Mouse (Mus musculus) mesoderm, embryonic 11.5 days (tissue): Measurements from ENCODE around the gene Vsig8.

Experiments used
- DNase-seq: peaks from one replicate; pipeline ENCODE4 v3.0.0-alpha.2; 2012; ENCODE audit warnings: low read depth, low spot score

Vsig8 gene

DNA sequence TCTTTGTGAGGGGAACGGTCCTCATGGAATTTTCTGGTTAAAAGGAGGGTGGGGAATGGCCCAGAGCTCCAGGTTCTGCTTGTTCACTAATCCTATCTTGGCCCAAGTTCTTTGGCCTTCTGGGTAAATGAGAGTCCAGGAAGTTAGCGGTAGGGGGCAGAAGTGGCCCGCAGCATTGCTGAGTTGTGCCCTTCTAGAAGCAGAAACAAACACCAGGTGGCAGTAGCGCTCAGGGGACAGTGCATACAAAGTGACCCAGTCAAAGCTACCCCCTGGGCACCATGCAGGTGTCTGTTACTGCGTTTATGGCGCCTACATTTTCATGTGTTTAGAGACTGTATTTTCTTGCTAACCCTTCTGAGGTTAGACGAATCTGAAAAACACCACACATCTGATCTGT, 27.0 kb upstream of the Vsig8 start:
- DNase-seq: peak; percentile 86

GRCm38 (mm10) chr1:172530544-172531220, 25.1 kb upstream of the Vsig8 start:
- peak; percentile 63 for DNase-seq

GRCm38 (mm10) chr1:172532551-172532950, 23.2 kb upstream of the Vsig8 start:
- DNase-seq: peak; percentile 55

- DNase-seq: no peak
Measured at GRCm38 (mm10) chr1:172535116-172535515, 20.6 kb upstream of the Vsig8 start.

GRCm38 (mm10) chr1:172539827-172540226, 15.9 kb upstream of the Vsig8 start:
- DNase-seq: no peak

GRCm38 (mm10) chr1:172540283-172540820, 15.4 kb upstream of the Vsig8 start:
- DNase-seq: no peak

DNA sequence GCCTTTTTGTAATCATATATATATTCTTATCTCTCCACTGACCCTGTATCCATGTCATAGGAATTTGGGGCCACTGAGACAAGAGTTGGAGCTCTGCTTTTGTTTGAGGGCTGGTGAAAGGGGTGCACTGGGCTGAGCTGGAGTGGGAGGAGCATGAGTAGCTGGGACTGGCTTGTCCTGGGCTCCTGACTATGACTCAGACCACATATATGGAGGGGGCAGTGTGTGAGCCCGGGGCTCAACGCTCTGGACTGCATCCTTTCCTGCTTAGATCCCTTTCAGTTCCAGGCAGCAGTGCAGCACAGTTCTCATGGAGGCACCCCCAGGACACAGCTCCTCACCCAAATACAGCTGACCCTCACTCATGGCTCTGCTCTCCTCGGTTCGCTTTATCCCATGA, 9.7 kb upstream of the Vsig8 start:
- no peak for DNase-seq

GRCm38 (mm10) chr1:172548501-172548900, 7.2 kb upstream of the Vsig8 start:
- DNase-seq: no peak

DNA sequence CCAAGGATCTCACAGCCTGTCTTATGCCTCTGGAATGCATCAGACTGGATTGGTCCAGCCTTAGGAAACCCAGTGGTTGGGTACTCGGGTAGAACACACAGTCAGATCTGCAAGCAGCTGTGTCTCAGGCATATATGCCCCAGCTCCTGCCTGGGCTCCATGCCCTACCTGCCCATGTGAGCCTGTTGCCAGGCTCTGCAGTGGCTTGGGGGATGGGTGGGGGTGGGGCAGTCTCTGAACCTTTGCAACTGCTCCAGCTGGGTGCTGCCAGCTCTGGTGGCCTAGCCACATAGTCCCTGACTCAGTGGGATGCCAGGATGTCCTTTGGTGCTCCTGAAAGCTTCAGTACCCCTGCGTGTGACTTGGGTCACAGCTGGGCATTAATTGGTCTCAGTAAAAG, 6.4 kb upstream of the Vsig8 start:
- no peak for DNase-seq

- DNase-seq: no peak
Measured at GRCm38 (mm10) chr1:172549717-172550116, 6.0 kb upstream of the Vsig8 start.

GRCm38 (mm10) chr1:172550551-172550951, 5.2 kb upstream of the Vsig8 start:
- no peak for DNase-seq

DNA sequence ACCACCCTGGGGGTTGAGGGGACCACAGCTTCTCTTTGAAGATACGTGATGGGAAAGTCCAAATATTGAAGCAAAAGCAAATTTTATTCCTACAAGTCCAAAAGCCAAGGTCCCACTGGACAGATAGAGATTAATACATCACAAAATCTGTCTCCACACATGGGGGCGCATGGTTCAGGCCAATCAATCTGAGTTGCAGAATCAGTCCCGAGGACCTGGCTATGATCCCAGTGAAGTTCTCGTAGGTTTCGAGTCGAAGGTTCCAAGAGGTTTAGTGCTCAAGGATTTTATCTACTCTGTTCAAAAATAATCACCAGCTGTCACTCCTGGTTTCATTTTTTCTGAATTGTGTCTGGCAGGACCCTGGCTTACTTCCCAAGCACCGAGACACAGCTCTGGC, 4.7 kb upstream of the Vsig8 start:
- no peak for DNase-seq

GRCm38 (mm10) chr1:172552623-172553022, 3.1 kb upstream of the Vsig8 start:
- no peak for DNase-seq

DNA sequence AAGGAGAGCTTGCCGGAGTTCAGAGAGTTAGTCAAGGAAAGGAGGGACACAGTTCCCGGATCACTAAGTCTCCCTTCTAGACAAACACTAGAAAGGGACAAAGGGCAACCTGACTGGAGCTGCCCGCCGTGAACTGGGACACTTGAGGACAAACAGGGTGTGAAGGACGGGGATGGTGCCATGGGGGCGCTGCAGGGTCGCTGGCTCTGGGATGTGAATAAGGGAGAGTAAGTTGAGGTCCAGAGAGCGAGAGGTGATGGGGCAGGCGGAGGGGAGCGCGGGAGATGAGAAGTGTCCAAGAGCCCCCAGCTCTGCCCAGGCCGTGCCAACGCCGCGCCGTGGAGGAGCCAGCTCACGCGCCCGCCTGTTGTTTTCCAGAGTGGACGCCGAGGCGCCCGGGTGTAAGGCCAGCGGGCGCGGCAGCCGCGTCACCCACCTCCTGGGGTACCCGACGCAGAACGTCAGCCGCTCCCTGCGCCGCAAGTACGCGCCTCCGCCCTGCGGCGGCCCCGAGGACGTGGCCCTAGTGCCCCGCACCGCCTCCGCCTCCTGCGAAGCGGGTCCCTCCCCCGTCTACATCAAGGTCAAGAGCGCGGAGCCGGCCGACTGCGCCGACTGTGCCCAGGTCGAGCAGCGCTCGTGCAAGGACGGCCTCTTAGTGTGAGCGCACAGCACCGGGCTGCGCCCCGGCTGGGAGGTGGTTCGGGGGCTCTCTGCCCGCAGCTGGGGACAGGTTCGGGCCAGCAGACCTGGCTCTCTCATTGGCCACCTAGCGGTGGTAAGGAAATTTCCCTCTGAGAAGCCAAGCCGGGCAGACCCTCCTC, 7.1 kb downstream of the Vsig8 start:
- DNase-seq: peak; percentile 87

- no peak for DNase-seq
Measured at GRCm38 (mm10) chr1:172563465-172563828, 7.7 kb downstream of the Vsig8 start.

GRCm38 (mm10) chr1:172566131-172566530, 10.4 kb downstream of the Vsig8 start:
- no peak for DNase-seq

DNA sequence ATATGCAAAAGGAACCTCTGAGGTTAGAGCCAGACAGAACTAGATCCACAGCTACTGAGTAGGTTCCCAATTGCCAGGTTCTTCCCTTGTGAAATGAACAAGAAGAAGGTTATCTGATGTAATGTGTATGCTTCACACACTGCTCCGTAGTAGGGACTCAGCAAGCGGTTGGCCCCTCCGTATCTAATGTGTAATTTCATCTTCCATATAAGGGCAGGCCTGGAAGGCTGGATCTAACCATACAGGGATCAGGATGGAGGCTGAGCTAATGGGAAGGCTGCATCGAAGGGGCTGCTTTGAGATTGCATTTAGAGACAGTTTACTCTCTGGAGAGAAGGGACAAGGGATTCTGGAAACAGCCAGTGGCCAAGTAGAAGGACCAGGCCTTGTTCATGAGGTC, 12.0 kb downstream of the Vsig8 start:
- no peak for DNase-seq

GRCm38 (mm10) chr1:172580116-172580515, 24.4 kb downstream of the Vsig8 start:
- no peak for DNase-seq

- DNase-seq: no peak
Measured at GRCm38 (mm10) chr1:172582436-172582835, 26.7 kb downstream of the Vsig8 start.

DNA sequence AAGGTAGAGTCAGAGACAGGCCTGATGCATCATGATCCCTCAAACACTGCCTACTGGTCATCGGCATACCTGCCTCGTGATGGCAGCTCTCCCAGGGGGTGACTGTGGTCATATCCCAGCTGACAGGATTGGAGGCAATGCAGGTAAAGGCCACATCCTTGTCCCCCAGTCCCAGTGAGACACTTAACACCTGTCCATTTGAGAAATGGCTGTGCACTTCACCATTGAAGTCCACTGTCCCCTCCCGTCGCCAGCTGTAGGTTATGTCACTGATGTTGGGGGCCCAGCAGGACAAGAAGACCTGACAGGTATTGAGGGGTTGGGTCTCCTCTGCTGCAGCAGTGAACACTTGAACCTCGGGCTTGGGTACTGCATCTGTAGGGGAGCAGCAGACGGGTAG, 28.5 kb downstream of the Vsig8 start:
- DNase-seq: no peak

GRCm38 (mm10) chr1:172585026-172585425, 29.3 kb downstream of the Vsig8 start:
- DNase-seq: no peak

DNA sequence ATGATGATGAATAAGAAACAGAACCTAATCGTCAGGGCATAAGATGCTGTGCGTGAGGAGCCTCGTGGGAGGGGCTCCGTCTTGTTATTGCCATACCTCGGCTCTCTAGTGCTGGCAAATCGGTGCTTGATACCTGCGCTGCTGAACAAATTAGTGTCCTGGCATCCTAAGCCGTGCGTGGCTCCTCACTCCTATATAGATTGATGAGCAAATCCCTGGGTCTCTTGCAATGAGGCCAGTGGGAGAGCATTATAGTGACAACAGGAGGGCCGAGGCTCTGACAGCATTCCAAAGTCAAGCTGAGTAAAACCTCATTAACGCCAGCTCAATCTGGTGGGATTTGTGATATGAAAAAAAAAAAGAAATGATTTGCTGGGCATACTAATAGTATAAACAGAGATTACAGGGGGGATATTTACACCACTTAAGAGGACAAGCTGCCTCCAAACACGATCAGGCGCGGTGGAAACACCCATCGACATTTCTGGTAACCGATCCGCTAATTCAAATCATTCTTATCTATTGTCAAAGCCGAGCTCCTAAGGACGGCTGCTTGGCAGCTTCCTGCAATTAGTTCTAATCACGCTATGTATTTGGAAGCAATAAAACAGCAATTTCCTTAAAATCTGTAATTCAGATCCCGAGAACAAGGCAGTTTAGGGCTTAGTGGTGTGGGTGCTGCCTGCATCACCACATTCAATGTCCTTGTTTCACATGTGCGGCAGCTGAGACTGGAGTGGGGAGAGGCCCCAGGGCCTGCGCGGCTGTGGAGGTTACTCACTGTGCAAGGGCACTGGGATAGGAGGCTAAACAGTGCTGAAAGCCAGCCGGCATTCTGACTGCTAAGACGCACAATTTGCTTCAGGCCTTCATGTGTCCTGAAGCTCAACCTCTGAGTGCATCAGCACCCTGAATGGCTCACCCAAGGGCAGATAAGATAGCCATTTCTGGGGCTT, 30.2 kb downstream of the Vsig8 start:
- DNase-seq: no peak
